Mouse (Mus musculus): ENCODE results near the gene Slc9b1.

DNA sequence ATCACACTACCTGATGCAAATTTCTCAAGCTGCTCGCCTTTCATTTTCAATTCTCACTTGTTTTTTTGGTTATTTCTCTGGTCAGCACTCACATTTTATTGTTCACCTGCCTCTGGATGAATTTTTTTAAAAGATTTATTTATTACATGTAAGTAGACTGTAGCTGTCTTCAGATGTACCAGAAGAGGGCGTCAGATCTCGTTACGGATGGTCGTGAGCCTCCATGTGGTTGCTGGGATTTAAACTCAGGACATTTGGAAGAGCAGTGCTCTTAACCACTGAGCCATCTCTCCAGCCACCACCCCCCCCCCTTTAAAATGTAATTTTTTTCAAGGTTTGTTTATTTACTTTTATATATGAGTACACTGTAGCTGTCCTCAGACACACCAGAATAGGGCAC, 56.0 kb downstream of the Slc9b1 start:
- TF ChIP-seq GATA1 (IDR thresholded peaks at IDR 0.05; ENCODE audit: borderline replicate concordance, low read length), result no peak
- TF ChIP-seq FLI1 (IDR thresholded peaks at IDR 0.05; ENCODE audit: low read length), result no peak

Measured in megakaryocyte, embryonic 14.5 days (primary cell).